Mouse (Mus musculus): ENCODE data around the gene Slc15a1. TPM values are rescaled to one million over a fixed set of nuclear protein-coding genes. Genes with fewer than 3 reads are reported as not detected.
"Not testable (repeated sequence)": the region's sequence is repeated elsewhere in the genome, so short reads cannot be mapped to it uniquely, and the experiment has no call there.

Gene Slc15a1
- polyA plus RNA-seq, 1 experiment, result 2.4 TPM

GRCm38 (mm10) chr14:121425004-121425793 is 79.9 kb downstream of the Slc15a1 start:
- TF ChIP-seq POLR2A (IDR thresholded peaks at IDR 0.05; ENCODE audit: borderline replicate concordance, extremely low read depth, low read depth, low read length) (no peak), CTCF (IDR thresholded peaks at IDR 0.05; ENCODE audit: insufficient read depth, low read length) (no peak)
- 80% methylated on average over 7 of the region's 7 CpGs for WGBS

GRCm38 (mm10) chr14:121423341-121423751 is 81.7 kb downstream of the Slc15a1 start:
- WGBS, result 10% methylated on average over 7 of the region's 7 CpGs
- no peak for TF ChIP-seq POLR2A (IDR thresholded peaks at IDR 0.05; ENCODE audit: borderline replicate concordance, extremely low read depth, low read depth, low read length)
- TF ChIP-seq CTCF (IDR thresholded peaks at IDR 0.05; ENCODE audit: insufficient read depth, low read length), result no peak
- peak; percentile 23 for DNase-seq
- H3K4me1 ChIP-seq (ENCODE audit: control insufficient read depth, insufficient read depth, low read length), result peaks cover 9% of the 10 kb centered on the region; the same call in 1 of the 2 replicates
- H3K4me3 ChIP-seq (replicated peaks; ENCODE audit: extremely low read depth, low read depth, low read length), result no peak overlapping the region

More at GRCm38 (mm10) chr14:121425004-121425793, 79.9 kb downstream of the Slc15a1 start:
- no peak overlapping the region for H3K4me3 ChIP-seq (replicated peaks; ENCODE audit: extremely low read depth, low read depth, low read length)
- DNase-seq, result no peak
- H3K4me1 ChIP-seq (ENCODE audit: control insufficient read depth, insufficient read depth, low read length), result peaks cover 9% of the 10 kb centered on the region; the same call in 1 of the 2 replicates

- 14% methylated on average over 4 of the region's 4 CpGs for WGBS
- Histone ChIP-seq H3K4me3 (replicated peaks; ENCODE audit: extremely low read depth, low read depth, low read length) (no peak overlapping the region), H3K4me1 (ENCODE audit: control insufficient read depth, insufficient read depth, low read length) (peaks cover 9% of the 10 kb centered on the region; the same call in 1 of the 2 replicates)
- TF ChIP-seq CTCF (IDR thresholded peaks at IDR 0.05; ENCODE audit: insufficient read depth, low read length) (no peak), POLR2A (IDR thresholded peaks at IDR 0.05; ENCODE audit: borderline replicate concordance, extremely low read depth, low read depth, low read length) (no peak)
- DNase-seq, result peak; percentile 46
Observed at GRCm38 (mm10) chr14:121422664-121423340, 82.2 kb downstream of the Slc15a1 start.

GRCm38 (mm10) chr14:121422000-121422399 is 83.1 kb downstream of the Slc15a1 start:
- no peak for TF ChIP-seq CTCF (IDR thresholded peaks at IDR 0.05; ENCODE audit: insufficient read depth, low read length)
- no peak for TF ChIP-seq POLR2A (IDR thresholded peaks at IDR 0.05; ENCODE audit: borderline replicate concordance, extremely low read depth, low read depth, low read length)
- H3K4me1 ChIP-seq (ENCODE audit: control insufficient read depth, insufficient read depth, low read length), result peaks cover 9% of the 10 kb centered on the region; the same call in 1 of the 2 replicates
- WGBS, result 82% methylated on average over 4 of the region's 4 CpGs
- no peak for DNase-seq
- H3K4me3 ChIP-seq (replicated peaks; ENCODE audit: extremely low read depth, low read depth, low read length), result no peak overlapping the region

- 72% methylated on average over 5 of the region's 5 CpGs for WGBS
- H3K4me3 ChIP-seq (replicated peaks; ENCODE audit: extremely low read depth, low read depth, low read length), result no peak overlapping the region
- peaks cover 5% of the 10 kb centered on the region; the same call in 1 of the 2 replicates for H3K4me1 ChIP-seq (ENCODE audit: control insufficient read depth, insufficient read depth, low read length)
- no peak for DNase-seq
- no peak for TF ChIP-seq CTCF (IDR thresholded peaks at IDR 0.05; ENCODE audit: insufficient read depth, low read length)
- no peak for TF ChIP-seq POLR2A (IDR thresholded peaks at IDR 0.05; ENCODE audit: borderline replicate concordance, extremely low read depth, low read depth, low read length)
Observed at GRCm38 (mm10) chr14:121417594-121417993, 87.5 kb downstream of the Slc15a1 start.

GRCm38 (mm10) chr14:121416626-121417319 is 88.3 kb downstream of the Slc15a1 start:
- H3K4me1 ChIP-seq (ENCODE audit: control insufficient read depth, insufficient read depth, low read length), result no peaks in the 10 kb centered on the region
- H3K4me3 ChIP-seq (replicated peaks; ENCODE audit: extremely low read depth, low read depth, low read length), result no peak overlapping the region
- no peak for DNase-seq
- TF ChIP-seq CTCF (IDR thresholded peaks at IDR 0.05; ENCODE audit: insufficient read depth, low read length) (no peak), POLR2A (IDR thresholded peaks at IDR 0.05; ENCODE audit: borderline replicate concordance, extremely low read depth, low read depth, low read length) (no peak)
- WGBS, result 88% methylated on average over 11 of the region's 12 CpGs

- TF ChIP-seq CTCF (IDR thresholded peaks at IDR 0.05; ENCODE audit: insufficient read depth, low read length), result no peak
- TF ChIP-seq POLR2A (IDR thresholded peaks at IDR 0.05; ENCODE audit: borderline replicate concordance, extremely low read depth, low read depth, low read length), result no peak
- no peak for DNase-seq
- Histone ChIP-seq H3K4me3 (replicated peaks; ENCODE audit: extremely low read depth, low read depth, low read length) (no peak overlapping the region), H3K4me1 (ENCODE audit: control insufficient read depth, insufficient read depth, low read length) (no peaks in the 10 kb centered on the region)
- WGBS, result 59% methylated on average over 6 of the region's 6 CpGs
Observed at GRCm38 (mm10) chr14:121414635-121415241, 90.3 kb downstream of the Slc15a1 start.

GRCm38 (mm10) chr14:121413726-121414125 is 91.3 kb downstream of the Slc15a1 start:
- DNase-seq; H3K4me3 ChIP-seq (replicated peaks; ENCODE audit: extremely low read depth, low read depth, low read length); H3K4me1 ChIP-seq (ENCODE audit: control insufficient read depth, insufficient read depth, low read length): not testable (repeated sequence)
- 100% methylated on average over 1 of the region's 1 CpGs for WGBS

Other genes starting within 250 kb of the Slc15a1 start
- 22.0 and 26.9 TPM in 2 replicates for gene Stk24, start 125.2 kb downstream of the Slc15a1 start, polyA plus RNA-seq (2012; rRNA removed)